Mouse (Mus musculus): Measurements from ENCODE around the gene Ttc39b.

- TF ChIP-seq POLR2A (IDR thresholded peaks at IDR 0.05; ENCODE audit: borderline replicate concordance, extremely low read depth, insufficient read depth, insufficient read length, poor library complexity, severe bottlenecking) (no peak), CTCF (IDR thresholded peaks at IDR 0.05; ENCODE audit: borderline replicate concordance, extremely low read depth, insufficient read depth, insufficient read length) (no peak)
Measured at GRCm38 (mm10) chr4:83216381-83216780, 107.7 kb downstream of the Ttc39b start.
